Mouse (Mus musculus) liver (tissue): ENCODE results near the gene Slc12a3.
A peak's percentile ranks its signal among the peaks of the same experiment; 100 is the strongest.
"Not testable (repeated sequence)": the region's sequence is repeated elsewhere in the genome, so short reads cannot be mapped to it uniquely, and the experiment has no call there.

Experiments used
- DNase-seq: peaks from one replicate; pipeline ENCODE4 v3.0.0-alpha.2; 2020; ENCODE audit warnings: mixed read lengths

Slc12a3 gene

GRCm38 (mm10) chr8:94377031-94377430 is 48.0 kb downstream of the Slc12a3 start:
- no peak for DNase-seq

DNA sequence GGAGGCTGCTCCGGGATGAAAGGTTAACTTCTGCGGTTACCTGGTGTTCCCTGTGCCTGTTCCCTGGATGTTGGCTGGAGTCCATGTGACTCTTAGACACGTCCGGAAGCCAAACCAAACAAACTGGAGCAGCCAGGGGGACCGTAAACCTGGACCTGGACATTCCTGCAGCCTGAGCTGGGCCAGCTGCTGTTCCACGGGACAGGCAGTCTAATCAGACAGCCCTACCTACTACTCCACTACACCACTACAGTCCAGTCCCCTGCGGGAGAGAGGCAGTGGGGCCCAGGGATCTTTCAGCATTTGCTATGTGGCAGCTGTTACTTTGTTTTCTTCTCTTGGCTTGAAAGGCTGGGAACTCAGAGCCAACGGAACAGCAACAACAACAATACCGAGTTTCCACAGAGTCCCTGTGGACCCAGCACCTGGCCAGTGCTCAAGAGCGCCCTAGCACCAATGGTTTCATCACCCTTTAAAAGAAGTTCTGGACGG is 48.8 kb downstream of the Slc12a3 start:
- DNase-seq: peak; percentile 49

DNA sequence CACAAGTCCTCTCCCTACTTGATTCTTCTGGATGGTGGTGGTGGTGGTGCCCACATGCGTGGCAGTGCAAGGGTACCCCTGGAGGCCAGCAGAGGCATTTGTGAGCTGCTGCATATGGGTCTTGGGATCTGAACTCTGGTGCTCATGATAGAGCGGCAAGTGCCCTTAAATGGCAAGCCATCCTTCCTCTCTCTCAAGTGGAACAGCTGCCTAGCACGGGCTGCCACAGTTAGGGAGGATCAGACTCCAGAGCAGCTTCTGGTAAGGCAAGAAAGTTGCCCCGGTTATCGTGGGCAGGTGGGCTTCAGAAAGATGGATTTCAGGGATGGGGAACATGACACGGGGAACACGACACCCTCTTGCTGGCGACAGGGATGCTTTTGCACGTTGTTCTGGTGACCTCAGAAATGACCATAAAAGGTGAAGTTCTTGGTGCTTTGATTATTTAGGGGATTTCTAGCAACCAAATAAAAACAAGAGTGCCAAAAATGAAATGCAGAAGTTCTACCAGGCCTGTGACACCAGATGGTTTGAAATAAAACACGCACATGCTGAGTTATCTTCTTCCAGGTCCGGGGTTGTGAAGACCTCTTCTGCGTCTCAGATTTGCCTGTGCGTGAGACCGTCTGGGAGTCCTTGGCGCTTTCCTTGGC is 49.9 kb downstream of the Slc12a3 start:
- no peak for DNase-seq

GRCm38 (mm10) chr8:94379686-94380085 is 50.7 kb downstream of the Slc12a3 start:
- DNase-seq: no peak

- DNase-seq: peak; percentile 49
Observed at GRCm38 (mm10) chr8:94384166-94384565, 55.2 kb downstream of the Slc12a3 start.

DNA sequence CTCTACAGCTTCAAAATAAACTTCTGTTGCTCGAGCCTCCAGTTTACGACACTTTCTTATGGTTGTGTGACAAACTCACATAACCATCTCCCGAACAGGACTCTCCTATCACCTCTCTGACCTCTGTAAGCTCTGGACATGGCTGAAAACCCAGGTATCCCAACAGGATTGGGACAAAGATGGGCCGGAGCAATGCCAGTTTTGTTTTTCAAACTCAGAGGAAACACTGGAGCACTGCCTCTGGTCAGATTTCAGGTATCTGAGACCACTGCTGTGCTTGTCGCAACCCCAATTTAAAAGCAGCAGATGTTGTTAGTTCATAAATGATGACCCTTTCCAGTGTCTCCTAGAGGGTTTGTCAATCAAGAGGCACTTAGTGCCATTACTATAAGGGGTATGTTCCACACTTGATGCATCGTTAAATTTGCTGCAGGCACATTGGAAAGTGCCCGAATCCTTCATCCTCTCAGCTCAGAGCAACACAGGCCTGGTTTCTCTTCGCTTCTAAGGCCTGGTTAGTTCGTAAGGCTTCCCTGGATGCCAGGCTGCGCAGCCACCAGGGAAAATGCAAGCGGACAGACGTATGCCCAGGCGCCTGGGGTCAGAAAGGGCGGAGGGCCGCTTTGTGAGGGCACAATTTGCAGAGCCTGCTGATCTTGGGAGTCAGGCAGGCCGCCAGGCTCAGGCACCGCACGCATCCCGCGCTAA is 56.7 kb downstream of the Slc12a3 start:
- no peak for DNase-seq

DNA sequence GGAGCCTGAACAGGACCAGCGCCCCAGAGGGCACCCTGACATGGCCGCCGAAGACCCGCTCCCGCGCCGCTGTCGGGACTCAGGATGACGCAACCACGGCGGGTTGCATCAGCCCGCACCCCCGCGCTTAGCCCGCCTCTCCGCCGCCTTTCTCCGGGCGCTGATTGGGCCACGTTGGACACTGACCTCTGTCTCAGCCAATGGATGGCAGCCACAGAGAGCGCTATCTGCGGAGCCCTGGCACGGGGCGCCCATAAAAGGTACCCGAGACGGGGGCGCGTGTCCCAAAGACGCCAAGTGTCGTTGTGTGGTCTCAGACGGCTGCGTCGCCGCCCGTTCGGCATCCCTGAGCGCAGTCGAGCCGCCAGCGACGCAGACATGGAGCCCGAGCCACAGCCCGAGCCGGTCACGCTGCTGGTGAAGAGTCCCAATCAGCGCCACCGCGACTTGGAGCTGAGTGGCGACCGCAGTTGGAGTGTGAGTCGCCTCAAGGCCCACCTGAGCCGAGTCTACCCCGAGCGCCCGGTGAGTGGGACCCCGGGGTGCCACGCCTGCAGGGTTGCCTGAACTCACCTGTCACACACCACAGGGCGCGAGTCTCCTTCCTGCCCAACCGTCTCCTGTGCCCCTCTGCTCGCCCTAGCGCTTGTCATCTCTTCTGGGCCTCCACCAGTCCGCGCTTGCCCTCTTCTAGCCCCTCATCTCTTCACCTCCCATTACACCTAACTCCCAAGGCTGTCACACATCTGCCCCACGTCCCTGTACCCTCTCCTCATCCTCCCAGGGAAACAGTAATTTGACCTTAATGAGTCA is 57.4 kb downstream of the Slc12a3 start, which contains the start of gene Herpud1:
Herpud1 (plus strand) TSS at position 225 of the 813 bp plus-strand sequence.
- peak; percentile 98 for DNase-seq

- peak; percentile 94 for DNase-seq
Observed at GRCm38 (mm10) chr8:94387027-94387684, 58.2 kb downstream of the Slc12a3 start.

GRCm38 (mm10) chr8:94387785-94388184 is 58.8 kb downstream of the Slc12a3 start:
- no peak for DNase-seq

GRCm38 (mm10) chr8:94389531-94389930 is 60.5 kb downstream of the Slc12a3 start:
- DNase-seq: no peak

GRCm38 (mm10) chr8:94390429-94390828 is 61.4 kb downstream of the Slc12a3 start:
- DNase-seq: no peak

- no peak for DNase-seq
Observed at GRCm38 (mm10) chr8:94390910-94391309, 61.9 kb downstream of the Slc12a3 start.

DNA sequence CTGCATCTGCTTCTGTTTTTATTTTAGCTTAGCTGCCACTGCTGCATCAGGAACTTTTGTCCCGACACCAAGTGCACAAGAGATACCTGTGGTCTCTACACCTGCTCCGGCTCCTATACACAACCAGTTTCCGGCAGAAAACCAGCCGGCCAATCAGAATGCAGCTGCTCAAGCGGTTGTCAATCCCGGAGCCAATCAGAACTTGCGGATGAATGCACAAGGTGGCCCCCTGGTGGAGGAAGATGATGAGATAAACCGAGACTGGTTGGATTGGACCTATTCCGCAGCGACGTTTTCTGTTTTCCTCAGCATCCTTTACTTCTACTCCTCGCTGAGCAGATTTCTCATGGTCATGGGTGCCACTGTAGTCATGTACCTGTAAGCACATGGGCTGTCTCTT is 63.1 kb downstream of the Slc12a3 start:
- peak; percentile 53 for DNase-seq

- no peak for DNase-seq
Observed at GRCm38 (mm10) chr8:94392648-94393047, 63.6 kb downstream of the Slc12a3 start.

DNA sequence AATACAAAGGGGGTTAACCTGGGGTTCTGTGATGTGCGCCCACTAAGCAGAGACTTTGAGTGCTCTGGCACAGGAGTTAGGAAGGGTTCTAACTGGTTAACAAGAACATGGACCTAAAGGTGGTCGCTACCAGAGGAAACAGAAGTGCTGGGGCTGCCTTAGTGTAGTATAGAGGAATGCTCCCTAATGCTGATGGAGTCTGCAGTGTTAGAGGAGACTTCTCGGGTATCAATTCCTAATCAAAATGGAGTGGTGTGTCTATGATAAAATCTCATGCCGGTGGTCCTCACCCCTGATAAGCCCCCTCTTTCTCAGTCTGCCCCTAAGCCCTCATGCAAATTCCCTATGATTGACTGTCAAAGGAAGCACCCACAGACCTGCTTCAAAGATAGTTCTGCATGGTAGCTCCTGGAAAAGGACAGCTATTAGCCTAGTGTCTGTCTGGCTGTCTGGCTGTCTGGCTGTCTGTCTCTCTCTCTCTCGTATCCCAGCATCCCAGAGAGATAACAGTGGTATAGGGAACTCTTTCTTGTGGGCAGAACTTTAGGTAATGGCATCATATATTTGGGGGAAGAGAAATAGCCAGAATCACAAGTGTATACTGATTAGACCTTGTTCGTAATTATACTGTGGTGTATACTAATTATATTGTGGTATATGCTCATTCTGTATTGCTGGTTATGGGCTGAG is 67.0 kb downstream of the Slc12a3 start:
- no peak for DNase-seq

DNA sequence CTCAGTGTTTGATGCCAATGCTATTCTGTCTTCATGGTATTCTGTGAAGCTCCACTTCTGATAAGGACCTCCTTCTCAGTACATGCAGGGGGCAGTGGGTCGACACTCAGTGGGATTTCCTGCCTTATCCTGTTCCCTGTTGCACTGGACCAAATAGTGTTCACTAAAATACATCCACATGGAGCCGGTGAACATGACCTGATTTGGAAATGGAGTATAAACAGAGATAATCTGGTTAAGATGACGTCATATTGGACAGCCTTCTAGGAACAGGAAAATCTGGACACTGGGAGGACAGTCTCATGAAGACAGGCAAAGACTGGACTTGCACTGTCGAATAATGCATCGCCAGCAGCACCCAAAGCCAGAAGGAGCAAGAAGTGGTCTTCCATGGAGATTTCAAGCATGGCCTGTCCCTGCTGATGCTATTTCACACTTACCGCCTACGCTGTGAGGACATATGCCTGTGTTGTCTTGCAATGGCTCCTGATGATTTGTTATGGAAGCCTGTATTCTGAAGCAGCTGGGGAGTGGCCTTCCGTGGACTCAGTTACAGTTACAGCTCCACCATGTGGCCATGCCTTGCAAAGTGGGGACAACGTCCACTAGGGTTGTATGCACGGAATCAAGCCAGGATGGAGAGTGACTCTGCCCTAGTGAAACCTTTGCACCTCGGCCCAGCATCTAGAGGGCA is 68.1 kb downstream of the Slc12a3 start:
- DNase-seq: peak; percentile 66

DNA sequence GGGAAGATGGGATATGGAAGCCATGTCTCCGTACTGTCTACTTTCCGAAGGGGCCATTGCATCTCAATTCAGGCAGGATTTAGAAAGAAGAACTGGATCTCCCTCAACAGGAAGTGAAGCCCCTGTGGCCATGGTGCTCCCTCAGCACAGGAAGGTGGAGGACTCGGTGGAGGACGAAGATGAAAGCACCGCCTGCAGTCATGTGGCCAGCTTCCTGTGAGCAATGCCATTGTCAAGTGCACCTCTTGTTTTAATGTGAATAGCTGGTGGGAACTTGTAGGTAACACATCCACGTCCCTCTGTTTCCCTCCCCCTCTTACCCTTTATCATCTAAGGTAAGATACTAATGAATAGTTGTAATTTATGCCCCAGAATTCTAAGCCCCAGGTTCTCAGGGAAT is 69.6 kb downstream of the Slc12a3 start:
- no peak for DNase-seq

- DNase-seq: no peak
Observed at GRCm38 (mm10) chr8:94399361-94399953, 70.5 kb downstream of the Slc12a3 start.

GRCm38 (mm10) chr8:94399957-94400356 is 71.0 kb downstream of the Slc12a3 start:
- DNase-seq: not testable (repeated sequence)

DNA sequence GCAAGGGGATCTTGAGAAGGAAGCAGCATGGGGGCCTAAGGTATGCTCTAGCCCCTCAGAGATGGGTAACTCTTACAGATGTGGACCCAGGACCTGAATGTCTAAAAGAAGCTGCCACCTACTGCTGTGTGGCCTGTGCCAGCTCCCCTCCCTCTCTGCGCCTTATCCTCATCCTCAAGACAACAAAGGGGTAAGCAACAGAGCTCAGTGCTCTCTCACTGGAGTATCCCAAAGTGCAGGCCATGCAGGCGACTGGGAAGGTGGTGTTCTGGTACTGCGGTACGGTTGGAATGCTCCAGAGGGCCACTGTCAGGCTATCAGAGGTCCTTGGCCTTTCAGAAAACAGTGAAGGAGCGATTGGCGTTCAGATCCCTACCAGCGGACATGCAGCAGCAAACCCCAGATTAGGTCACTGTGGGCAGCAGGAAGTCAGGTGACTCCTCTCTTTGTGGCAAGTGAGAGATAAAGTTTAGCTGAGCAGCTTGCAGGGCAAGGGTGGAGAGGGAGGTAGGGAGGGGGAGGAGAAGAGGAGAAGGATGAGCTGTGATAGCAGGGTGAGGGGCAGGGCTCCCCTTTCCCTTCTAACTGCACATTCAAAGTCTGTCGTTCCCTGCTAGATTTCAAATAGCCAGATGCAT is 79.6 kb downstream of the Slc12a3 start:
- peak; percentile 39 for DNase-seq

DNA sequence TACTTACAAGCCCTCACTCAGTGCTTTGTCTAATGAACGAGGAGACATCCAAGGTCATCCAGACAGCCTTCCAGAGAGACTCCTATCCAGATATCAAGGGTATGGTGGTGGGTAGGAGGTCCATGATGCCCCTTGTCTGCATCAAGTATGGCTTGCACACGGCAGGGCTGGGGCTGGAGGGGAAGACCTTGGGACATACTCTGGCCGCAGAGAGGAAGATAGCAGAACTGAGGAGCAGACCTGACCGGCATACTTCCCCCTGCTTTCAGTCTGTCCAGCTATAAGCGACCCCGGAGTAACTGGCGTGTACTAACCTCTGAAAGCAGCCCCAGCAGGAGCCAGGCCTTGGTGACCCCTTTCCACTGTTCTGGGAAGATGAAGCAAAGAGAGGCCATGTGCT is 80.5 kb downstream of the Slc12a3 start:
- no peak for DNase-seq
